Mouse (Mus musculus) bone marrow macrophage, adult 2 months (primary cell): ENCODE measurements at regions not wholly inside any gene's neighbourhood (a gene's known extent, or its start where the extent isn't known, plus 50 kb on each side); places are given as distances from the start of the nearest gene placed in this dataset.

ENCODE experiments used
- H3K27ac ChIP-seq: 2 replicates; pipeline ENCODE4 v1.5.1; 2012; ENCODE audit warnings: low read depth, low read length; ENCODE audit not compliant: insufficient read depth
- H3K4me1 ChIP-seq: 2 replicates; pipeline ENCODE4 v1.6.1; 2012; ENCODE audit warnings: low read length; ENCODE audit not compliant: control insufficient read depth, insufficient read depth
- H3K4me3 ChIP-seq: 2 replicates; pipeline ENCODE4 v1.5.1; 2012; ENCODE audit warnings: mild to moderate bottlenecking, low read length, moderate library complexity; ENCODE audit not compliant: insufficient read depth
- CTCF ChIP-seq: IDR thresholded peaks from 2 replicates; pipeline ENCODE4 v1.5.1; 2012; ENCODE audit warnings: low read depth, mild to moderate bottlenecking, low read length, moderate library complexity
- POLR2A ChIP-seq: IDR thresholded peaks from 2 replicates; pipeline ENCODE4 v1.6.1; 2012; ENCODE audit warnings: mild to moderate bottlenecking, low read depth, low read length, borderline replicate concordance

- H3K4me3 ChIP-seq: no peak overlapping the region
- no peak overlapping the region for H3K27ac ChIP-seq
- no peaks in the 10 kb centered on the region for H3K4me1 ChIP-seq
- TF ChIP-seq CTCF (no peak), POLR2A (no peak)
These were observed 350.9 kb upstream of the Gm765 start for GRCm38 (mm10) chr6:98693411-98693810.

- Histone ChIP-seq H3K4me3 (no peak overlapping the region), H3K4me1 (no peaks in the 10 kb centered on the region), H3K27ac (no peak overlapping the region)
- TF ChIP-seq CTCF (no peak), POLR2A (no peak)
These were observed 347.6 kb upstream of the Gm765 start for GRCm38 (mm10) chr6:98690133-98690532.

GRCm38 (mm10) chr6:98689395-98689794 lies 346.8 kb upstream of the Gm765 start:
- Histone ChIP-seq H3K4me1 (no peaks in the 10 kb centered on the region), H3K27ac (no peak overlapping the region), H3K4me3 (no peak overlapping the region)
- TF ChIP-seq POLR2A (no peak), CTCF (no peak)

- Histone ChIP-seq H3K27ac (no peak overlapping the region), H3K4me3 (no peak overlapping the region), H3K4me1 (no peaks in the 10 kb centered on the region)
- TF ChIP-seq POLR2A: no peak
- no peak for TF ChIP-seq CTCF
These were observed 346.1 kb upstream of the Gm765 start for GRCm38 (mm10) chr6:98688624-98689023.

GRCm38 (mm10) chr6:98666388-98666989 lies 323.9 kb upstream of the Gm765 start:
- TF ChIP-seq CTCF (no peak), POLR2A (no peak)
- Histone ChIP-seq H3K4me3 (no peak overlapping the region), H3K4me1 (no peaks in the 10 kb centered on the region), H3K27ac (no peak overlapping the region)

- H3K27ac ChIP-seq: no peak overlapping the region
- H3K4me3 ChIP-seq: no peak overlapping the region
- no peak for TF ChIP-seq CTCF
- no peaks in the 10 kb centered on the region for H3K4me1 ChIP-seq
These were observed 309.3 kb upstream of the Gm765 start for GRCm38 (mm10) chr6:98651827-98652226.

- TF ChIP-seq CTCF: no peak
- H3K4me1 ChIP-seq: no peaks in the 10 kb centered on the region
- H3K27ac ChIP-seq: no peak overlapping the region
- H3K4me3 ChIP-seq: no peak overlapping the region
These were observed 308.8 kb upstream of the Gm765 start for GRCm38 (mm10) chr6:98651315-98651714.

- TF ChIP-seq POLR2A: no peak
- no peak for TF ChIP-seq CTCF
- Histone ChIP-seq H3K27ac (no peak overlapping the region), H3K4me1 (no peaks in the 10 kb centered on the region), H3K4me3 (no peak overlapping the region)
These were observed 297.8 kb upstream of the Gm765 start for GRCm38 (mm10) chr6:98640316-98640715.

GRCm38 (mm10) chr6:98635816-98636215 lies 293.3 kb upstream of the Gm765 start:
- no peak overlapping the region for H3K27ac ChIP-seq
- TF ChIP-seq CTCF (no peak), POLR2A (no peak)
- H3K4me3 ChIP-seq: no peak overlapping the region
- H3K4me1 ChIP-seq: no peaks in the 10 kb centered on the region

- Histone ChIP-seq H3K4me1 (no peaks in the 10 kb centered on the region), H3K27ac (no peak overlapping the region), H3K4me3 (no peak overlapping the region)
- no peak for TF ChIP-seq POLR2A
- no peak for TF ChIP-seq CTCF
These were observed 289.9 kb upstream of the Gm765 start for GRCm38 (mm10) chr6:98632278-98633063.

- Histone ChIP-seq H3K27ac (no peak overlapping the region), H3K4me3 (no peak overlapping the region), H3K4me1 (no peaks in the 10 kb centered on the region)
- TF ChIP-seq POLR2A (no peak), CTCF (no peak)
These were observed 288.7 kb upstream of the Gm765 start for GRCm38 (mm10) chr6:98631269-98631668.
